Mouse (Mus musculus) cerebellum, adult 9-11 months (tissue): Measurements from ENCODE around the gene Rslcan18.
"Not testable (repeated sequence)": the region's sequence is repeated elsewhere in the genome, so short reads cannot be mapped to it uniquely, and the experiment has no call there.

Experiments used
- DNase-seq: peaks from one replicate; pipeline ENCODE4 v3.0.0; 2022

Rslcan18 gene

GRCm38 (mm10) chr13:67116163-67116562, at the start of gene Rslcan18:
TSS of gene Rslcan18 (minus strand) at chr13:67116263.
- DNase-seq: not testable (repeated sequence)

GRCm38 (mm10) chr13:67128038-67128721, 12.1 kb upstream of the Rslcan18 start:
- peak; percentile 88 for DNase-seq

- peak; percentile 19 for DNase-seq
These were observed 11.4 kb upstream of the Rslcan18 start for GRCm38 (mm10) chr13:67127507-67127906.

GRCm38 (mm10) chr13:67124460-67124859, 8.4 kb upstream of the Rslcan18 start:
- DNase-seq: no peak

- not testable (repeated sequence) for DNase-seq
These were observed 5.3 kb upstream of the Rslcan18 start, which contains the start of gene Zfp759 for GRCm38 (mm10) chr13:67121360-67121759. TSS of gene Zfp759 (plus strand) at chr13:67121660.

GRCm38 (mm10) chr13:67113287-67113686, 2.8 kb downstream of the Rslcan18 start:
- no peak for DNase-seq

- no peak for DNase-seq
These were observed 4.0 kb downstream of the Rslcan18 start for GRCm38 (mm10) chr13:67112096-67112495.

- DNase-seq: no peak
These were observed 7.2 kb downstream of the Rslcan18 start for GRCm38 (mm10) chr13:67108821-67109206.

GRCm38 (mm10) chr13:67108194-67108820, 7.8 kb downstream of the Rslcan18 start, which contains the start of gene Gm28557:
TSS of gene Gm28557 (minus strand) at chr13:67108604.
- peak; percentile 94 for DNase-seq

GRCm38 (mm10) chr13:67107681-67108080, 8.4 kb downstream of the Rslcan18 start:
- DNase-seq: peak; percentile 20

GRCm38 (mm10) chr13:67097876-67098275, 18.2 kb downstream of the Rslcan18 start, which contains the start of gene Zfp708:
TSS of gene Zfp708 (minus strand) at chr13:67097976.
- no peak for DNase-seq

- no peak for DNase-seq
These were observed 25.9 kb downstream of the Rslcan18 start for GRCm38 (mm10) chr13:67090154-67090553.

- peak; percentile 10 for DNase-seq
These were observed 34.1 kb downstream of the Rslcan18 start for GRCm38 (mm10) chr13:67081946-67082345.

GRCm38 (mm10) chr13:67081142-67081713, 34.8 kb downstream of the Rslcan18 start:
- DNase-seq: peak; percentile 76

- DNase-seq: no peak
These were observed 38.8 kb downstream of the Rslcan18 start for GRCm38 (mm10) chr13:67077244-67077643.

- DNase-seq: no peak
These were observed 43.3 kb downstream of the Rslcan18 start for GRCm38 (mm10) chr13:67072786-67073185.

GRCm38 (mm10) chr13:67065386-67065785, 50.7 kb downstream of the Rslcan18 start:
- DNase-seq: no peak

GRCm38 (mm10) chr13:67062427-67062826, 53.6 kb downstream of the Rslcan18 start:
- peak; percentile 28 for DNase-seq

- DNase-seq: peak; percentile 94
These were observed 55.2 kb downstream of the Rslcan18 start, which contains the start of gene Zfp712 for GRCm38 (mm10) chr13:67060786-67061358. TSS of gene Zfp712 (minus strand) at chr13:67061170.

- no peak for DNase-seq
These were observed 55.8 kb downstream of the Rslcan18 start for GRCm38 (mm10) chr13:67060161-67060785.
